Mouse (Mus musculus) hindbrain, postnatal 0 days (tissue): Measurements from ENCODE around the gene Ly6c2. TPM values are rescaled to one million over a fixed set of nuclear protein-coding genes. Genes with fewer than 3 reads are reported as not detected.
"Not testable (repeated sequence)": the region's sequence is repeated elsewhere in the genome, so short reads cannot be mapped to it uniquely, and the experiment has no call there.

ENCODE experiments used
- ATAC-seq: fragments of 200-750 bp; cut with Nextera tagmentation; 2 replicates; pipeline ENCODE4 v1.8.0; 2017; ENCODE audit warnings: mild to moderate bottlenecking, moderate TSS enrichment, moderate library complexity
- DNase-seq: peaks from one replicate; pipeline ENCODE4 v3.0.0-alpha.2; 2015; ENCODE audit warnings: low spot score
- H3K27ac ChIP-seq: fragments of 300-500 bp; sonication (generic); 2 replicates; pipeline ENCODE4 v1.5.1; 2014; ENCODE audit warnings: mild to moderate bottlenecking
- H3K27me3 ChIP-seq: fragments of 300-500 bp; sonication (generic); 2 replicates; pipeline ENCODE4 v1.6.1; 2014; ENCODE audit warnings: low read length, mixed read lengths; ENCODE audit not compliant: insufficient read depth
- H3K36me3 ChIP-seq: fragments of 300-500 bp; sonication (generic); 2 replicates; pipeline ENCODE4 v1.6.1; 2014; ENCODE audit warnings: low read length, mixed read lengths; ENCODE audit not compliant: insufficient read depth
- H3K4me1 ChIP-seq: fragments of 300-500 bp; sonication (generic); 2 replicates; pipeline ENCODE4 v1.6.1; 2014; ENCODE audit warnings: antibody characterized with exemption, low read length, mixed read lengths; ENCODE audit not compliant: insufficient read depth
- H3K4me2 ChIP-seq: fragments of 300-500 bp; sonication (generic); 2 replicates; pipeline ENCODE4 v1.6.1; 2014; ENCODE audit warnings: low read depth, mild to moderate bottlenecking, low read length, moderate library complexity, mixed read lengths
- H3K4me3 ChIP-seq: fragments of 300-500 bp; sonication (generic); 2 replicates; pipeline ENCODE4 v1.5.1; 2014; ENCODE audit warnings: low read length
- H3K9ac ChIP-seq: fragments of 300-500 bp; sonication (generic); replicated peaks from 2 replicates; pipeline ENCODE4 v1.6.1; 2014; ENCODE audit warnings: mild to moderate bottlenecking, low read length, moderate library complexity, mixed read lengths
- H3K9me3 ChIP-seq: fragments of 300-500 bp; sonication (generic); 2 replicates; pipeline ENCODE4 v1.6.1; 2016; ENCODE audit warnings: low read length, mixed read lengths
- CTCF ChIP-seq: IDR thresholded peaks from 2 replicates; pipeline ENCODE4 v1.5.1; 2016; ENCODE audit warnings: antibody characterized with exemption, control low read depth, low read depth
- WGBS: fragments of 180-500 bp; shearing (Covaris S2); extraction: QIAGEN DNeasy Blood & Tissue Kit; methylation state at CpG from one replicate; pipeline ENCODE4 v1.1.7; 2014; 5-methylcytosine and 5-hydroxymethylcytosine counted together
- polyA plus RNA-seq: library from polyadenylated mRNA; unstranded; fragments of >200 nt; fragmentation: Nextera tagmentation; extraction: Ambion mirVana; gene quantifications from 2 replicates; pipeline ENCODE4 v1.2.1, GENCODE M21; 2015
- total RNA-seq: library from RNA; depleted of rRNA; stranded (reverse); fragments of >200 nt; gene quantifications from 2 replicates; pipeline ENCODE4 v1.2.3, GENCODE M21; 2014; rRNA removed

Ly6c2 gene
- total RNA-seq (not detected in 2 replicates), polyA plus RNA-seq (0.47 and 0.60 TPM in 2 replicates)

- H3K27ac ChIP-seq, H3K27me3 ChIP-seq, H3K9ac ChIP-seq, H3K4me2 ChIP-seq, ATAC-seq, DNase-seq, H3K36me3 ChIP-seq, H3K4me3 ChIP-seq, H3K9me3 ChIP-seq, H3K4me1 ChIP-seq: not testable (repeated sequence)
- no CpG with 5 or more reads among the region's 1 CpGs for WGBS
Measured at GRCm38 (mm10) chr15:75111861-75112630, at the start of gene Ly6c2. Ly6c2 (minus strand) TSS chr15:75111970.

GRCm38 (mm10) chr15:75157646-75158045 is 45.9 kb upstream of the Ly6c2 start:
- no peak overlapping the region for H3K4me3 ChIP-seq
- 56% methylated on average over 1 of the region's 1 CpGs for WGBS

GRCm38 (mm10) chr15:75154940-75155339 is 43.2 kb upstream of the Ly6c2 start, which contains the start of gene Ly6g:
Ly6g (plus strand) TSS chr15:75155240.
- Histone ChIP-seq H3K4me3 (no peak within 1 kb of the TSS), H3K36me3 (no peaks in the 10 kb centered on the region), H3K27ac (no peak within 1 kb of the TSS), H3K9me3 (no peaks in the 10 kb centered on the region), H3K9ac (no peak within 1 kb of the TSS), H3K4me1 (no peaks in the 10 kb centered on the region), H3K27me3 (no peaks in the 10 kb centered on the region), H3K4me2 (no peak within 1 kb of the TSS)
- no peak for DNase-seq
- WGBS = 78% methylated on average over 1 of the region's 1 CpGs
- ATAC-seq = no peak
- no peak for TF ChIP-seq CTCF

More at GRCm38 (mm10) chr15:75157646-75158045, 45.9 kb upstream of the Ly6c2 start:
- TF ChIP-seq CTCF = no peak
- H3K27me3 ChIP-seq = no peaks in the 10 kb centered on the region
- H3K9ac ChIP-seq = no peak overlapping the region
- no peaks in the 10 kb centered on the region for H3K4me1 ChIP-seq
- no peaks in the 10 kb centered on the region for H3K9me3 ChIP-seq
- H3K27ac ChIP-seq = no peak overlapping the region
- no peaks in the 10 kb centered on the region for H3K36me3 ChIP-seq
- no peak overlapping the region for H3K4me2 ChIP-seq
- no peak for DNase-seq
- ATAC-seq = no peak

- ATAC-seq = no peak
- H3K4me2 ChIP-seq = no peak overlapping the region
Measured at GRCm38 (mm10) chr15:75153087-75153486, 41.3 kb upstream of the Ly6c2 start.

GRCm38 (mm10) chr15:75143735-75144134 is 32.0 kb upstream of the Ly6c2 start:
- Histone ChIP-seq H3K4me1 (no peaks in the 10 kb centered on the region), H3K36me3 (no peaks in the 10 kb centered on the region), H3K9ac (no peak overlapping the region), H3K27me3 (no peaks in the 10 kb centered on the region), H3K9me3 (no peaks in the 10 kb centered on the region), H3K4me3 (no peak overlapping the region), H3K4me2 (no peak overlapping the region), H3K27ac (no peak overlapping the region)
- DNase-seq (no peak), ATAC-seq (no peak)
- WGBS = 67% methylated on average over 3 of the region's 3 CpGs
- peak; percentile 64 for TF ChIP-seq CTCF

More at GRCm38 (mm10) chr15:75153087-75153486, 41.3 kb upstream of the Ly6c2 start:
- Histone ChIP-seq H3K36me3 (no peaks in the 10 kb centered on the region), H3K9ac (no peak overlapping the region), H3K27me3 (no peaks in the 10 kb centered on the region), H3K27ac (no peak overlapping the region), H3K4me1 (no peaks in the 10 kb centered on the region), H3K9me3 (no peaks in the 10 kb centered on the region), H3K4me3 (no peak overlapping the region)
- DNase-seq = no peak
- TF ChIP-seq CTCF = no peak

GRCm38 (mm10) chr15:75141812-75142360 is 30.1 kb upstream of the Ly6c2 start:
- H3K36me3 ChIP-seq, H3K27ac ChIP-seq, H3K4me2 ChIP-seq, H3K9ac ChIP-seq, H3K9me3 ChIP-seq, H3K4me3 ChIP-seq, H3K27me3 ChIP-seq, ATAC-seq, H3K4me1 ChIP-seq: not testable (repeated sequence)
- DNase-seq = peak; percentile 21
- peak; percentile 64 for TF ChIP-seq CTCF
- WGBS = 45% methylated on average over 6 of the region's 6 CpGs

- H3K36me3 ChIP-seq, DNase-seq, H3K27me3 ChIP-seq, H3K9me3 ChIP-seq, H3K9ac ChIP-seq, H3K4me1 ChIP-seq, H3K4me2 ChIP-seq, H3K27ac ChIP-seq, ATAC-seq, H3K4me3 ChIP-seq: not testable (repeated sequence)
- 75% methylated on average over 3 of the region's 3 CpGs for WGBS
Measured at GRCm38 (mm10) chr15:75137739-75138138, 26.0 kb upstream of the Ly6c2 start.

GRCm38 (mm10) chr15:75135090-75135783 is 23.5 kb upstream of the Ly6c2 start:
- H3K4me3 ChIP-seq, H3K9me3 ChIP-seq, H3K27me3 ChIP-seq, H3K27ac ChIP-seq, ATAC-seq, H3K4me1 ChIP-seq, DNase-seq, H3K4me2 ChIP-seq, H3K36me3 ChIP-seq, H3K9ac ChIP-seq: not testable (repeated sequence)
- 83% methylated on average over 1 of the region's 2 CpGs for WGBS

- not testable (repeated sequence) for H3K9me3 ChIP-seq, H3K4me2 ChIP-seq, H3K36me3 ChIP-seq, H3K4me3 ChIP-seq, H3K9ac ChIP-seq, DNase-seq, H3K4me1 ChIP-seq, H3K27ac ChIP-seq, H3K27me3 ChIP-seq, ATAC-seq
- WGBS = 86% methylated on average over 2 of the region's 2 CpGs
Measured at GRCm38 (mm10) chr15:75132346-75132745, 20.6 kb upstream of the Ly6c2 start.
